8 mouse cellular contexts compared by ENCODE assay signal in the genomic region with DNA sequence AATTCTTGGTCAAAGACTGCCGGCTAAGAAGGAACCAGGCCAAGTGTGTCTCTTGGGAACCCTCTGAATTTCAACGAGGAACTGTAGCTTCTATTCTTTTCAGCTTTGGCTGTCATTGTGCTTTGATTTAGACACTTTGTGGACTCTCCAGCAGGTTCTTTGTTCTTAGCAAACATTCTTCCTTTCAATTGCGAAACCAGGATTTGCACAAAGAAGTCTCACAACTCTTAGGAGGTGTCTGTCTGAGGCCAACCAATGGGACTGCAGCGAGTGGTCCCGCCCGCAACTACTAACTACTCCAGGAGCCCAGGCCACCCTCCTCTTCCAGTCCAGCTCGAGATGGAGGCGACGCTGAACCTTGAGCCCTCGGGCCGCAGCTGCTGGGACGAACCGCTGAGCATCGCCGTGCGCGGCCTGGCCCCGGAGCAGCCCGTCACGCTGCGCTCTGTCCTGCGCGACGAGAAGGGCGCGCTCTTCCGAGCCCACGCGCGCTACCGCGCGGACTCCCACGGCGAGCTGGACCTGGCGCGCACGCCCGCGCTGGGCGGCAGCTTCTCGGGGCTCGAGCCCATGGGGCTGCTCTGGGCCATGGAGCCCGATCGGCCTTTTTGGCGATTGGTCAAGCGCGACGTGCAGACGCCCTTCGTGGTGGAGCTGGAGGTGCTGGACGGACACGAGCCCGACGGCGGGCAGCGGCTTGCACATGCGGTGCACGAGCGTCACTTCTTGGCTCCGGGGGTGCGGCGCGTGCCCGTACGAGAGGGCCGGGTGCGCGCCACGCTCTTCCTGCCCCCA. TPM values are rescaled to one million over a fixed set of nuclear protein-coding genes. Genes with fewer than 3 reads are reported as not detected.
DNase-seq lines count a peak whose midpoint lies in the region; ATAC-seq lines count a peak whose summit lies in the region.
"Not testable (repeated sequence)": the region's sequence is repeated elsewhere in the genome, so short reads cannot be mapped to it uniquely, and the experiment has no call there.

Acot1 (plus strand) TSS at position 320 of the 795 bp plus-strand sequence.

- peak; percentile 30 for DNase-seq in adrenal gland, adult 8-10 months
- peak; percentile 82 for DNase-seq in embryonic facial prominence, embryonic 10.5 days (ENCODE audit: low spot score)
- peak; percentile 97 for DNase-seq in gonadal fat pad, adult 2 months (ENCODE audit: low read depth)
- peak; percentile 72 to 81 for DNase-seq in left cerebral cortex, postnatal 10 days (ENCODE audit: extremely low spot score in 1 of 2, low spot score in 2 of 2)
- DNase-seq in right cerebral cortex, adult 18-20 months: peak; percentile 72
- peak; percentile 17 for DNase-seq in urinary bladder, postnatal 10 days (ENCODE audit: low spot score)

- H3K9me3 ChIP-seq in embryonic facial prominence, embryonic 10.5 days; intestine, embryonic 15.5 days: not testable (repeated sequence)

- WGBS in embryonic facial prominence, embryonic 10.5 days: 1% methylated on average over 70 of the region's 70 CpGs
- WGBS in intestine, embryonic 15.5 days: under 1% methylated on average over 67 of the region's 70 CpGs
- WGBS in macrophage (ENCODE audit: missing documents): 5% methylated on average over 44 of the region's 70 CpGs

- peaks cover 19% of the 10 kb centered on the region for H3K4me1 ChIP-seq in embryonic facial prominence, embryonic 10.5 days
- not testable (repeated sequence) for H3K4me1 ChIP-seq in intestine, embryonic 15.5 days (replicated peaks)

- peak; percentile 99 for ATAC-seq in intestine, embryonic 15.5 days

- H3K4me3 ChIP-seq in embryonic facial prominence, embryonic 10.5 days: peak within 1 kb of the TSS; percentile 58
- peak within 1 kb of the TSS; percentile 48 for H3K4me3 ChIP-seq in intestine, embryonic 15.5 days (replicated peaks)
- peak within 1 kb of the TSS; percentile 11; the same call in 1 of the 2 replicates for H3K4me3 ChIP-seq in macrophage (ENCODE audit: inconsistent target)

- intact Hi-C loops in left cerebral cortex, postnatal 10 days (cut with DNase I): not testable (repeated sequence)

- peak within 1 kb of the TSS; percentile 59 for H3K9ac ChIP-seq in intestine, embryonic 15.5 days

- not testable (repeated sequence) for H3K79me2 ChIP-seq in macrophage (ENCODE audit: inconsistent target)

- H3K36me3 ChIP-seq in embryonic facial prominence, embryonic 10.5 days (replicated peaks); intestine, embryonic 15.5 days; macrophage (ENCODE audit: inconsistent target): not testable (repeated sequence)

- not testable (repeated sequence) for H3K27me3 ChIP-seq in embryonic facial prominence, embryonic 10.5 days (replicated peaks; ENCODE audit: low read depth, poor library complexity, severe bottlenecking); intestine, embryonic 15.5 days (replicated peaks)

- peak within 1 kb of the TSS; percentile 81 for H3K27ac ChIP-seq in embryonic facial prominence, embryonic 10.5 days (replicated peaks)
- H3K27ac ChIP-seq in intestine, embryonic 15.5 days: peak within 1 kb of the TSS; percentile 79
- H3K27ac ChIP-seq in macrophage: not testable (repeated sequence)

- peak within 1 kb of the TSS; percentile 62 for H3K4me2 ChIP-seq in intestine, embryonic 15.5 days (replicated peaks)

RNA-seq across cellular contexts. Expression of gene Acot1, which starts in this region (rescaled TPM):
- total RNA-seq in adrenal gland, adult 8-10 months (2022): 10 to 100 TPM in 3 of 4 experiments, 1 to 10 TPM in 1; 4.8 to 15.3 (median 12.3) TPM
- polyA plus RNA-seq in embryonic facial prominence, embryonic 10.5 days (2016; fragmentation: Nextera tagmentation; extraction: Ambion mirVana): 21.5 and 29.6 TPM in 2 replicates
- polyA plus RNA-seq in gonadal fat pad, adult 2 months (2012; rRNA removed): 17.8 and 23.1 TPM in 2 replicates
- polyA plus RNA-seq in intestine, embryonic 15.5 days (2015; fragmentation: Nextera tagmentation; extraction: Ambion mirVana): 125 and 142 TPM in 2 replicates
- total RNA-seq in left cerebral cortex, postnatal 10 days (2021): 10 to 100 TPM; 18.6 to 20.2 TPM
- total RNA-seq in macrophage (2018; cell fraction: chromatin; rRNA removed): 1 to 10 TPM in 1 of 26 experiments, under 1 TPM in 3, not detected in 22; 0.43 to 1.5 (median 0.58) TPM
- 1 to 10 TPM in 13 of 26 experiments, under 1 TPM in 11, not detected in 2; 0.10 to 3.0 (median 1.3) TPM for total RNA-seq in macrophage (2018; cell fraction: cytosol; rRNA removed)
- 1 to 10 TPM in 3 of 26 experiments, under 1 TPM in 6, not detected in 17; 0.35 to 1.7 (median 0.88) TPM for total RNA-seq in macrophage (2018; cell fraction: nucleus; rRNA removed)
- polyA plus RNA-seq in macrophage (2018): 1.9 to 4.4 TPM (median 3.0 TPM) in 3 replicates

Comparison
In these comparisons a context has a peak if more than half of its experiments do, and no peak if none do; other contexts are left out.
1. DNase-seq: peak in every context shown above with its lines; median percentile 97 in gonadal fat pad, adult 2 months; 82 in embryonic facial prominence, embryonic 10.5 days; 76 in left cerebral cortex, postnatal 10 days; 72 in right cerebral cortex, adult 18-20 months; 30 in adrenal gland, adult 8-10 months; 17 in urinary bladder, postnatal 10 days.